Mouse (Mus musculus) right cerebral cortex, postnatal 14 days (tissue): ENCODE results near the gene Fitm1.
A peak's percentile ranks its signal among the peaks of the same experiment; 100 is the strongest.

ENCODE experiments used
- DNase-seq: peaks from one replicate; pipeline ENCODE4 v3.0.0; 2022

The Fitm1 gene

DNA sequence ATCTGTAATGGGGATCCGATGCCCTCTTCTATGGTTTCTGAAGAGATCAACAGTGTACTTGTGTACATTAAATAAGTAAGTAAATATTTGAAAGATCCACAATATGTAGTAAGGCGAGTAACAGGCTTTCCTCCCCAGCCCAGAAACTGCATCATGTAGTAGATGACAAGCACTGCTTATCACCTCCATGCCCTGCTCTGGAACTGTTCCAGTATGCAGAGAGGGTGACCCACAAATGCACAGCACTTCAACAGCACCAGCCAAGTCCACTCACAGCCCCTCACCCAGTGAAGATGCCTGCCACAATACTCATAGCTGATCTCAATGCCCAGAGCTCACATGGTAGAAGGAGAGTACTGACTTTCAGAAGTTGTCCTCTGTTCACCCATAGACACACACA, 4.8 kb upstream of the Fitm1 start:
- no peak for DNase-seq

DNA sequence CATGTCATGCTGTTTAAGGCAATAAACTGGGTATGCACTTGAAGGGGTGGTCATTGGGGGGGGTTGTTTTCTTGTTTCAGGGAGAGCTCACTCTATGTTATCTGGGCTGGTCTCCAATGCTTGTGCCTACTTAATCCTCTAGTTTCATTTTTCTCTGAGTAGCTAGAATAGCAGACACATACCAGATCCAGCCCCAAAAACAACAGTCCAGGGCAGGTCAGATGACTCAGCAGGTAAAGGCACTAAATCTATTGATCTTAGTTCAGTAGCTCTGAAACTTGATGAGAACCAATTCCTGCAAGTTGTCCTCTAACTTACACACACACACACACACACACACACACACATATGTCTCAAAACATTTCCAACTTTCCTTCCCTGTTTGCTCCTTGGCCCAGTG, 3.7 kb upstream of the Fitm1 start:
- no peak for DNase-seq

DNA sequence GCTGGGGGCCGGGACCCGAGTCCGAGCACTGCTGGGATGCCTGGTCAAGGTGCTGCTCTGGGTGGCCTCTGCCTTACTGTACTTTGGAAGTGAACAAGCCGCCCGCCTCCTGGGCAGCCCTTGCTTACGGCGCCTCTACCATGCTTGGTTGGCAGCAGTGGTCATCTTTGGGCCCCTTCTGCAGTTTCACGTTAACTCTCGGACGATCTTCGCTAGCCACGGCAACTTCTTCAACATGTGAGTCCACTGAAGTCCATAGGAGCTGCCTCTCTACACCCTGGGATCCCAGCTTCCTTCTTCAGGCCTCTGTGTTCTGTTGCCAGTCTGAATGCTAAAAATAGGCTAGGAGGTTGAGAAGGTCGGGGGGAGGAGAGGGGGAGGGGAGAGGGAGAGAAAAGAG, 294 bp downstream of the Fitm1 start:
- DNase-seq: no peak

DNA sequence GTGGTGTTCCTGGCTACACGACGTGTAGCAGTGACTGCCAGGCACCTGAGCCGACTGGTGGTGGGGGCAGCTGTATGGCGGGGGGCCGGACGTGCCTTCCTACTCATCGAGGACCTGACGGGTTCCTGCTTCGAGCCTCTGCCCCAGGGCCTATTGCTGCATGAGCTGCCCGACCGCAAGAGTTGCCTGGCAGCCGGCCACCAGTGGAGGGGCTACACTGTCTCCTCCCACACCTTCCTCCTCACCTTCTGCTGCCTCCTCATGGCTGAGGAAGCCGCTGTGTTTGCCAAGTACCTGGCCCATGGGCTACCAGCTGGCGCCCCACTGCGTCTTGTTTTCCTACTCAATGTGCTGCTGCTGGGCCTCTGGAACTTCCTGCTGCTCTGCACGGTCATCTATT, 959 bp downstream of the Fitm1 start:
- peak; percentile 40 for DNase-seq

DNA sequence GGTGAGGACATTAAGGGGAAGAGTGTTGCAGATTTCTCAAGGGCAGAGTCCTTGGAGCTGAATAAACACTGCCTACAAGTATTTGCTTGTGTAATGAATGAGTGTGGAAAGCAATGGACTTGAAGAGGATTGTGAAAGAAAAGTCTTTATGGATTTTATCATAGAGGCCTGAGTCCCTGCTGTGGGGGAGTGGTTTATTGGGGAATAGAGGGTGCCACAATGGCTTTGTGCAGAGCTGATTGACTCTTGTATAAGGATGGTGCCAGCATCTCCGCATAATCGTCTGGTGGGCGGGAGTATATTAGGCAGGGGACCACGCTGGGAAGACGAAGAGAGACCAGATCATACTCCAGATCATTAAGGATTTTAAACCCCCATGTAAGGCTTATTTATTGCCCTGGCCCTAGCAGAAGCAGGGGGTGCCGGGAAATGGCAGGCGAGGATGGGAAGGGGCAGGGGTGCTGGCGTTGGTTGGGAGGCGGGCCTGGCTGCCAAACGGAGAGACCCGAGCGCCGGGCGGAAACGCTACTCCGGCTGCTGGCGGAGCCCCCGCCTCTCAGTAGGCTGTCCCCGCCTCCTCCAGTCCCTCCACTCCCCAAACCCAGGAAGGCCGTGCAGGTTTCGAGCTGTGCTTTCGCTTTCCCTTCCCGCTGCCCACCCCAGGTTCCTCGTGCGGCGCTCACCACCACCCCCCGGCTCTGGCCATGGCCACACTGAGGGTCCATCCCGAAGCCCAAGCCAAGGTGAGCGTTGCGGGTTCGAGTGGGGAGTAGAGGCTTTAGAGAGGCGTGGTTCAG, 2.7 kb downstream of the Fitm1 start, which contains the start of gene Psme1:
Psme1 (plus strand) TSS at position 253 of the 797 bp plus-strand sequence.
- DNase-seq: peak; percentile 74

DNA sequence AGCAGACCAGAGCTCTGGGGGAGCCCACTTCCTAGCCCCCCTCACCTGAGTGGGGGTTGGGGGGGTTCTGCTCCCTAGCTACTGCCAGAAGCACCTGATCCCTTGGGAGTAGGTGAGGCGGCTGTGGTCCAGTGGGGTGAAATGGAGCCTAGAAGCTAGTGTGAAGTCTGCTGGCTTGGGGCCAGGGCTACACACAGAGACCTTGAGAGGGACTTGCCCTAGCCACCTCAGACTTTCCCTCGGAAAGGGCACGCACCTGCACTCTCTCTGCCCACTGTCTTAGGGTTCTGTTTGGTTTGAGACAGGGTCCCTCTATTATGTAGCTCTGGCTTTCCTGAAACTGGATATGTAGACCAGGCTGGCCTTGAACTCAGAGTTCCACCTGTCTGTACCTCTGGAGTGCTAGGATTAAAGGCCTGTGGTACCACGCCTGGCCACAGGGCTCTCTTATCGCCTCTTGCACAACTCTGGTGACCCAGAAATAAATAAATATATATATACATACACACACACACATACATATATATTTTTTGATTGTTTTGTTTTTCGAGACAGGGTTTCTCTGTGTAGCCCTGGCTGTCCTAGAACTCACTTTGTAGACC, 3.4 kb downstream of the Fitm1 start:
- DNase-seq: peak; percentile 48

DNA sequence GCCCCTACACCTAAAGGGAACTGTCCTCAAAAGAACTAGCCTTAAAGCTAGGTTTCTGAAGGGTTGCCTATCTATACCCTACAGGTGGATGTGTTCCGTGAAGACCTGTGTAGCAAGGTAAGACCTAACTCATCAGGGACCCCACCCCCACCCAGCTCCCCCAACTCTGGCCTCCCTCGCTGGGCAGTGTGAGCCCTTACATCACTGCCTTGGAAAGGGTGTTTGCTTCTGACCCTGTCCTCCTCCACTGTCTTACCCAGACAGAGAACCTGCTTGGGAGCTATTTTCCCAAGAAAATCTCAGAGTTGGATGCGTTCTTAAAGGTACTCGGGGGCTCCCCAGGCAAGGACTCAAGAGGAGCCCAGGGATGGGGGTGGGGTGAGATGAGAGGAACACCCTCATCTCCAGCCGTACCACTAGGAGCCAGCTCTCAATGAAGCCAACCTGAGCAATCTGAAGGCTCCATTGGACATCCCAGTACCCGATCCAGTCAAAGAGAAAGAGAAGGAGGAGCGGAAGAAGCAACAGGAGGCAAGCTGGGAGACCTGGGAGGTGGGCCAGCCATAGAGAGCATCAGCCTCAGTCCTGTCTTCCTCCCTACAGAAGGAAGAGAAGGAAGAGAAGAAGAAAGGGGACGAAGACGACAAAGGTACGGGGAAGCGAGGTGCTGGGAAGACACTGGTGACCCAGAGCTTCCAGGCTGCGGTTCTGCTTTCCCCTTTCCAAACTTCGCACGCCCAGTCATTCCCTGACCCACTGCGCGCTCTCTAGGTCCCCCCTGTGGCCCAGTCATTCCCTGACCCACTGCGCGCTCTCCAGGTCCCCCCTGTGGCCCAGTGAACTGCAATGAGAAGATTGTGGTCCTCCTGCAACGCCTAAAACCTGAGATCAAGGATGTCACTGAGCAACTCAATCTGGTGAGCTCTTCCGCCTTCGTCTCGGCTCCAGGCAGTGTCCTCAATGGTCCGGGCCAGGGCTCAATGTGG, 4.4 kb downstream of the Fitm1 start:
- no peak for DNase-seq

DNA sequence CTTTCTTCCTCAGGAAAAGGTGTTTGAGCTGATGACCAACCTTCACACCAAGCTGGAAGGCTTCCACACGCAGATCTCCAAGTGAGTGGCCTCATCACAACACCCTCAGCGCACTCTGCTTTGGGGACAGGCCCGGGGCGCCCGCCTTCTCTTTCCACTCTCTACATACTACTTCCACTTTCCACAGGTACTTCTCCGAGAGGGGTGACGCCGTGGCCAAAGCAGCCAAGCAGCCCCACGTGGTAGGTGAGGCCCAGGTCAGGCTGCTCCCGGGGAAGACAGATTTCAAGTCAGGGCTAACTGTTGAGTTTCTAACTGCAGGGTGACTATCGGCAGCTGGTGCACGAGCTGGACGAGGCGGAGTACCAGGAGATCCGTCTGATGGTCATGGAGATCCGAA, 5.3 kb downstream of the Fitm1 start:
- DNase-seq: no peak

DNA sequence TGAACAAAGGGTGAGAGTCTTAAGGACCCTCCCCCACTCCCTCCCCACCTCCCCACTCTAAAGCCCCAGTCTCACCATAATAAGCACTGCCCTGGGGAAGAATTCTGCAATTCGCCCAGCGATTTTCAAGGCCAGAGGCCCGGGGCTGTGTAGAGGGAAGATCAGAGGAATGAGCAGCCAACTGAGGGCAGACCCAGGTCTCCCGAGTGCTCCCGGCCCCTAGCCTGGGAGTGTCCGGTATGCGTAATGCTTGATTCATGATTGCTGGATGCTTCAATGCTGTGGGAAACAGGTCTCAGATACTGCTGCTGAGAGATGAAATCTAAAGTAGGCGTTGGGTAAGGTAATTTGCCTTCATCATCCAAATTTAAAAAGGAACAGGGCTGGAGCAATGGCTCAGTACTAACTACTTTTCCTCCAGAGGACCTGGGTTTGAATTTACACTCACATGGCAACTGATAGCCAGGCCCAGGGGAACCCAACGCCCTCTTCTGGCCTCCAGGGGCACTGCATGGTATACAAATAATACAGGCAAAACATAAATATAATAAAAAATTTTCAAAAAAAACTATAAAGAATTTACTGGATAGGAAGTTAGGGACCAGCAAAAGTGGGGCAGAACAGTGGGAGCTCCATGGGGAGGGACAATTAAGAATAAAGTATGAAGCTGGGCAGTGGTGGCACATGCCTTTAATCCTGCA, 6.7 kb downstream of the Fitm1 start:
- no peak for DNase-seq

DNA sequence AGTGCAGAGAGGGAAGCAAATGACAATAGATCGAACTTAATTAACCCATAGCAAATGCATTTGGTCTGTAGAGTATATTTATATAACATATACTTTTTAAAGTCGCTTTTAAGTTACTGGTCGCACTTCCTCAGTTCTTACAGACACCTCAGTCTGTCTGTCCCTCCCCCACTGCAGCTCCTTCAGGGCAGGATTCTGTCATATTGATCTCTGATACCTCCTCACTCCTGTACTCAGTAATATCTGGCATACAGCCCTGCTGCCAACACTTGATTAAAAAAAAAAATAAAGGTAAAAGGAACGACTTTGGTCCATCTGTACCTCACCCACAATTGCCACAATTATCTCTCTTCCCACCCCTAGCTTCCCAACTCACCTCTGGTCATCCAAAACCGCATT, 8.9 kb downstream of the Fitm1 start:
- no peak for DNase-seq

DNA sequence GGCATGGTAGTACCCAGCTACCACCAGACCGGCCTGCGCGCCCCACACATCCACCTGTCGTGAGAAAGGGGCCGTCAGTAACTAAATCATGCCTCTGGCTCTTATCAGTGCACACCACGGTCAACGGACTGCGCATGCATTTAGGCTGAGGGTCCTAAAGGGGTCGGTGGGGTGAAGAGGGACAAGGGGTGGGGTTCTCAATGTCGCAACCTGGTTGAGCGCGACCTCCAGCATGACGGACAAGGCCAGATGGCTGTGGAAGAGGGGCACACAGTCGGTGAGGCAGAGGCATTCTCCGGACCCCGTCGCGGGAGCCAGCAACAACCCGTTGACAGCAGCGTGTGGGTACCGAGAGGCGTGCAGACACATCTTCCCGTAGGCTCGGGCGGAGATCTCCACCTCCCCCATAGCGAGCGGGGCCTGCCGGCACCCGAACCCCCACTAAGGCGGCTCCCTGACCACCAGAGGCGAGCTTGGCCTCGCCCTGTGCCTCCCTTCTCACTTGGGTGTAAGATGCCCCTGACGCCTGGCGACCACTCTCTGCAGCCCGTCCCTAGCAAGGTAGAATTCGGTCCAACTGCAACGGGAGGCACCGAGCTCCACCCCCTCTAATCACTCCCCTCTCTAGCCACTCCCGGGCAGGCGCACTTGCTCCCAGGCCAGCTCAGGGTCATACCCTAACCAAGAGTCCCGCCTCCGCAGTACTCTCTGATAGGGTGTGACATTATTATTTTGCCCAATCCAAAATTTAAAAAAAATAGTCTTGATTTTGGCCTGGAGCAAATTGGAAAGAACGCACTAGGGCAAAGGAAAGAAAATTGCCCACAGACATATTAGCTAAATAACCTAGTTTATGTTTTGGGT, 9.5 kb downstream of the Fitm1 start, which contains the start of gene Emc9:
Emc9 (minus strand) TSS at position 601 of the 864 bp plus-strand sequence.
- peak; percentile 49 for DNase-seq

DNA sequence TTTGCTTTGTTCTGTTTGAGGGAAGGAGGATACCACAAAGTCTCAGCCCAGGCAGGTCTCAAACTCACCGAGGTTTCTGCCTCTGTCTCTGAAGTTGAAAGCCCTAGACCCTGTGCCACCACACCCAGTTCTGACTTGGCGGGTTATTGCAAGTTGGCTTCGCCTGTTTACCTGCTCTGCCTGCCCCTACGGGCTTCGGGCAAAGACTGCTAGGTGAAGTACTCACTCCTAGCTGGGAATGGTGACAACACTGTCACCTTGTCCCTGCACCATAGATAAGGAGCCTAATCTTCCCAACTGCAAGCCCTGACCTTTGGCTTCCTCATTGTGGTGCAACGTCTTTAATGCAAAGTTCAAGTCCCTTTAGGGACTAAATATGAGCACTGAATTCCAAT, 10.1 kb downstream of the Fitm1 start:
- DNase-seq: no peak

DNA sequence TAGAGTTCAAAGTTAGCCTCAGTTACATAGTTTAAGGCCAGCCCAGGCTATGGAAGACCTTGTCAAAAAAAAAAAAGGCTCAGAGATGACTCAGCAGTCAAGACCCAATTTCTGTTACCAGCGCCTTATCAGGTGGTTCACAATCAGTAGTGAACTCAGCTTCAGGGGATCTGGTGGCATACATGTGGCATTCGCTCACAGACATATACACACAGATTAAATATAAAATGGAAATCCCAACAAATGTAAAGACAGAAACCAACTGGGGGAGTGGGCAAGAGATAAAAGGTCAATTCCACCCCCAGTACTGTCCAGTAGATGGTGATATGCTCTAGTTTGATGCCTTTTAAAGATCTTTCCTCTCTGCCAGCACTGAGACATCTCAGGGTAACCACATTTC, 10.7 kb downstream of the Fitm1 start:
- DNase-seq: no peak

DNA sequence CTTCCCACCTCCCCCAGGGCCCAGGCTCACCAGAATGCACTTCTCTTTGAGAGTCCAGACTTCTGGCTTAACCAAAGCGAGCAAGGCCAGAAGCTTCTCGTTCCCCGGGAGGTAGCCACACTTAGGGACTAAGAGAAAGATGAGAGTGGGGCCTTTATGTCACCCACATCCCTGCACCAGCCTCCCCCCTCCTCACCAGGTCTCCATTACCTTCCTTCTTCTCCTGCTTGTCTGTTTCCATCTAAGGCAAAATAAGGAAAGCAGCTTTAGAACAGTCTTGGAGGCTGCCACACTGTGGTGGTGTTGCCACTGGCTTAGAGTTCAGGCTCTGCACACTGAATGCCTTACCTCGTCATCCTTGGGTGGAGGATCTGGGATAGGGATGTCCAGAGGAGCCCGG, 13.9 kb downstream of the Fitm1 start:
- no peak for DNase-seq

DNA sequence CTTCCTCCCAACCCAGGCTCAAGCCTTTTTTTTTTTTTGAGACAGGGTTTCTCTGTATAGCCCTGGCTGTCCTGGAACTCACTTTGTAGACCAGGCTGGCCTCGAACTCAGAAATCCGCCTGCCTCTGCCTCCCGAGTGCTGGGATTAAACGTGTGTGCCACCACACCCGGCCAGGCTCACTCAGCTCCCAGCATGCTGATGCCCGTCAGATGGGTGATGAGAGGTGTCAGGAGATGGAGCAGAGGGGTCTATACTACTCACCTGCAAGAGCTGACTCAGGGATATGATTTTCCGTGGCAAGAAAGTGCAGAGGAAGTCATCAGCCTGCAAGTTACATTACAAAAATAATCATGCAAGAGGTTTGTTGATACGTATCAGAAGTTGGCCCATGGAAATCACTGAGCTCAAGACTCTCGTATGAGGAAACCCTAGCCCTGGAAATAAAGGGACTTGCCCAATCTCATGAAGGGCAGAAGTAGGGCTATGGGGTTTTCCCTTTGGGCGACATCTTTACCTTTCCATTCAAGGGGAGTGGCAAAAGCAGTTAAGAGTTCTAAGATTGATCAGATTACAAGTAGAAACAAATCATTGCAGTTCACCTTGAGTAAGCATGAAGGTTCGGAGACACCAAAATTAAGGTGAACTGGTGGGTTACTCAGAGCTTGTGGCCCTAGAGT, 14.5 kb downstream of the Fitm1 start:
- DNase-seq: no peak

DNA sequence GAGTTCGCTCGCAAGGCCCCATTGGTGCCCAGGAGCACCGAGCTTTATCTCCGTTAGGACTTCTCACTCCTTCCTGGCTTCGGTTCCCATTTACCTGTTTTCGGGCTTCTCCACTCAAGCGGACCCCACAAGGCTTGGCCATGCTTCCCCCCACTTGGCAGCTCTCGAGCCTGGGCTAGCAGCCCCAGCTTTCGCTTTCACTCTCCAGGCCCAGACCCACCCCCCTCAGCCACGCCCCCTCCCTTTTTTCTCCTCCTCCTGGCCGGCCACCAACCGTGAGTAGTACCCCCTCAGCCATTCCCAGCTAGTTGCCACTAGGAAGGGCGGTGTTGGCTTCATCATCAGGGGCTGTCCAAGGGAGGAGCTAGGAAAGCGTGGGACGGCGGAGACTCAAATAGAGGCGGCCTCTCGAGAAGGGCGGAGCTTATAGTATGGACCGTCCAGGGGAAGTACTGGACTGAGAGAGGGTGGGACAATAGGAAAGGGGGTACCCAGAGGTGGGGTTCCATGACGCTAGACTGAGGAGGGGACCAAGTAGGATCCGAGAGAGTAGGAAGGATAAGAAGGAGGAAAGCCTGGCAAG, 15.4 kb downstream of the Fitm1 start, which contains the start of gene Psme2:
Psme2 (minus strand) TSS at position 366 of the 583 bp plus-strand sequence.
- DNase-seq: peak; percentile 87

DNA sequence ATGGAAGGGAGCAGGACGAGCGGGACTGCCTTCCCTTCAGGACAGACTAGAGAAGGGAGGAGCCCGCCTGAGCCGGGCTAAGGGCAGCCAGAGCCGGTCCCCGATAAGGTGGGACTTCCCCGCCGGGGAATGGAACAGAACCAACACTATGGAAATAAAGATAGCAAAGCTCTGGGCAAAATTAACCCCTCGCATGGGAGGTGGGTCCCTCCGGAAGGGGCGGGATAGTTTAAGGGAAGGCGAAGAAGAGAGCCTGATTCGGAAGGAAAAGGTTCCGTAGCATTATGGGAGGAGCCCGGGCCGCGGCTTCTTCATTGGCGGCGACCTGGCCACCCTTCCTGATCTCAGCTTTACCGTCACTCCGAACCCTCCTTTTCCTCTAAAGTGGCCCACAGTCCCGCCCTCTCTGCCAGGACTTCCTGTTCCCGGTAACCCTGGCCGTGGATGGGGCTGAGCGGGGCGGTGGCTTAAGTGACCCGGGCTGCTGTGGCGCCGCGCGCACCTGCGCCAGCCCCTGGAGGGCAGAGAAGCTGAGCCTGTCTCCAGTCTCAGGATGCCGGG, 16.0 kb downstream of the Fitm1 start, which contains the start of gene Rnf31:
Rnf31 (plus strand) TSS at position 378 of the 561 bp plus-strand sequence.
- peak; percentile 90 for DNase-seq

DNA sequence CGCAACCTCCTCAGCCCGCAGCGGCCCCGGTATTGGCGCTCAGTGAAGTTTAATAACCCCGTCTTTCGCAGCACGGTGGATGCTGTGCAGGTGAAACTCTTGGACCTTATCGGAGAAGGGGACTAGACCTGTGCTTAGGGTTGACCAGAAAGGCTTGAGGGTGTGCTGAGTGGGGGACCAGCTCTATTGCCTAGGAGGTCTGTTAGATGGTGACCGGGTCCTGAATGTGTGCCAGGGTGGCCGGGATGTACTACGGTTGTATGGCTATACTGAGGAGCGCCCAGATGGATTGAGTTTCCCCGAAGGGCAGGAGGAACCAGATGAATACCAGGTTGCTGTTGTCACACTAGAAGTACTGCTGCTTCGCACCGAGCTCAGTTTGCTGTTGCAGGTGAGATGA, 16.8 kb downstream of the Fitm1 start:
- DNase-seq: no peak

DNA sequence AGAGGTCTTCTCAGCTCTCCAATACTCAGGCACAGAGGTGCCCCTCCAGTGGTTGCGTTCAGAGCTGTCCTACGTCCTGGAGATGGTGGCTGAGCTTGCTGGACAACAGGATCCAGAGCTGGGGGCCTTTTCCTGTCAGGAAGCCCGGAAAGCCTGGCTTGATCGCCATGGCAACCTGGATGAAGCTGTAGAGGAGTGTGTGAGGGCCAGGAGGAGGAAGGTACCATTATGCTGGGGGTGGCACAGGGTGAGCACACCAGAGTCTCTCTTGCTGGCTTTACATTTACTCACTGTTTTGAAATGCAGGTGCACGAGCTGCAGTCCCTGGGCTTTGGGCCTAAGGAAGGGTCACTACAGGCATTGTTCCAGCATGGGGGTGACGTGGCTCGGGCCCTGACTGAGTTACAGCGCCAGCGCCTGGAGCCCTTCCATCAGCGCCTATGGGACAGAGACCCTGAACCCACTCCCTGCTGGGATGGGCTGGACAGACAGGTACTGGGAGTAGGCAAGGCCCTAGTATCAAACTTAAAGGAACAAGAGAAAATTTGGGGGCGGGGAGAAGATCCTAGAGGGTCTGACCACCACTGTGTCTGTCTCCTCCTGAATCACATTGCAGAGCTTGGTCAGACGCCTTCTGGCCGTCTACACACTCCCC, 20.7 kb downstream of the Fitm1 start:
- DNase-seq: peak; percentile 48
